Mouse (Mus musculus): ENCODE results near the gene Saysd1.
A peak's percentile ranks its signal among the peaks of the same experiment; 100 is the strongest.

The Saysd1 gene

DNA sequence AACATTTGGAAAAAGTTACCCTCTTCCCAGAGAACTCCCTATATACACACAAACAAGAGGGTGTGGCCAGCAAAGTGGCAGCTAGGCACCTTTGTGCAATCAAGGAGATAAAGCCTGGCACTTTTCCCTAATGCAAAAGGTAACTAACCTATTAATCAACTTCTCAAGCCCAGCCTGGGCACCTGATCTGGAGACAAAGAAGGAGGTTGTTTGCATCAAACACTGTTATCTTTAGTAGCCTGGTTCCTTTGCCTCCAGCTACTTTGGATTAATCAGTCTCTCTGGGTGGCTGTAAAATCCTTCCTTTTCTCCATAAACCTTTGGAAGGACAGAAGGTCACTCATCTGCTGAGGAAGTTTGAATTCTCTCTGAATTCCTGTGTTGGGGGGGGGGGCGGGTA lies 27.4 kb downstream of the Saysd1 start:
- no peak for DNase-seq (ENCODE audit: low read depth)

DNA sequence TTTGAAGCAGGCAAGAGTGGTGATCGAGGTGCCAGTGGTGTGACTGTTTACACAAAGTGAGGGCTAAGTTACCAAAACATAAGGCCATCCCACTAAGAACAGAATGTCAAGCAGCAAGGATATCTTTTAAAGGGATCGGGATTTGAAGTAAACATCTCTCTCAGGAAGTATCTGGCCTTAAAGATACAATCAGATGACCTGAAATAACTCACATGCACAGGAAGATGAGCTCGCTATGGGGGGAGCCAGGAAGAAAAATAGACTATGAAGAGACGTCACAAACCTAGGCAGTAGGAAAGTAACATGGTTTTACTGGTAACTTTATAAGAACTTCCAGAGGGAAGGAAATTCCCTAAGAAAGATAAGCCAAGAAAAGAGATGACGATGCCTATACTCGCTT lies 32.1 kb downstream of the Saysd1 start:
- no peak for DNase-seq (ENCODE audit: low read depth)

DNA sequence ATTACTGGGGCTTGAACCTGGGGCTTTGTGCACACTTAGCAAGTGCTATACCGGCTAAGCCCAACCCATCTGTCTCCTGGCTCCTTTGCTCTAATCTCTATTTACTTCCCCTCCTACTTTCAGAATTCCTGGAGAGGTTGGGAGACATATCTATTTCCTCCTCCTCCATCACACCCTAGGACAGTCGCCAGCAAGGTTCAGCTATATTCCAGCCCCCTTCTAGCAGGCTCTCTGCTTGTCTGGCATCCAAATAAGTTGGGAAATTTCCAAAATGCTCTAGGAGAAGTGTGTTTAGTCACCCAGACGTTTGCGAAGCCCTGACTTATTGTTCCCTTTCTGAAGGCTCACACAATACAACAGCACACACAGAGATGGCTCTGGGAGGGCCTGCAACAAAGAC lies 35.1 kb downstream of the Saysd1 start:
- peak; percentile 67 for DNase-seq (ENCODE audit: low read depth)

DNA sequence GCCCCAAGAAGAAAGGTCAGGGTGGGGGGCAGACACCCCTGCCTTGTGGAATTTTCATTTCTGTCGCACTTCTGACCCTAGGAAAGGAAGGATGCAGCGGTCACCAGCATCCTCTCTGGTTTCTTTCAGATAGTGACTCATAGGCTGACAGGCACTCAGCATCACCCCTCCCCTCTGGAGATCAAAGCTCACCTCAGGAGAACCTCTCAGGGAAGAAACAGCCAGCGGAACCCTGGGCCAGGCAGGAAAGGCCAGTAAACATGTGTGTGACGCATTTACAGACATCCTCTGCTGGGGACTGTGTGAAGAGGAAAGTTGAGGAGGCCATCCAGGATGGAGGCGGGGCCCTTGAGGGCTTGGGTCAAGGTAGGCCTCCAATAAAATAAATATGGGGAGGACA lies 40.3 kb downstream of the Saysd1 start:
- no peak for DNase-seq (ENCODE audit: low read depth)

DNA sequence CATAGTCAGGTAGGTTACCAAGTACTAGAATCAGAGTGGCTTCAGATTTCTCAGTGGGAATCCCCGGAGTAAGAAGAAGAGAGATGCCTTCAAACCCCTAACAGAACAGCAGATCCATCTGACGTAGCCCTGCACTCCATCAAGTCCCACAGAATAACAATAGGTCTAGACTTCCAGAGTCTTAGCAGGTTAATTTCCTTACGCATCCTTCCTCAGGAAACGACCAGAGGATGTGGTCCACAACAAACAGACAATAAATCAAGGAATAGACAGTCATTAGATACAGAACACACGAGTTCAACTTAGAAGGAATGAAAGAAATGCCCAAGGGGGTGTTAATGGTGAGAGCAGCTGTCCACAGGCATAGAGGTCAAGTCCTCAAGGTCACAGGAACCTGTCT lies 43.4 kb downstream of the Saysd1 start:
- no peak for DNase-seq (ENCODE audit: low read depth)

DNA sequence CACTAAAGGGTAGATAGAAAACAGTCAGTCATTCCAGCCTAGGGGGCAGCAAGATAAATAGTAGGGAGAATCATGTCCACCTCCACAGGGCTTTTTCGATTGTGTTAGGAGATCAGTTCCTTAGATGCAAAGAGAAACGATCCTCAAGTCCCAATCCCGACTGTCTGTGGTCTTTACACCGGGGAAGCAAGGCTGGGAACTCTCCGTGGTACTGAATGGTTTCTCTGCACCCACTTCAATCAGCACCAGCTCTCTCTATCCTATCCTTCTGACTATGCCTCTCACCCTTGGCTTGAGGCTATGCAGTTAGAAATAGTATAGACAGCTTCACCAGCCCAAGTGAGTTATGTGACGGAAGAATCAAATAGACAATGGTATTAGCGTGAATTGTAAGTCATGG lies 44.8 kb downstream of the Saysd1 start:
- DNase-seq (ENCODE audit: low read depth): peak; percentile 85

DNA sequence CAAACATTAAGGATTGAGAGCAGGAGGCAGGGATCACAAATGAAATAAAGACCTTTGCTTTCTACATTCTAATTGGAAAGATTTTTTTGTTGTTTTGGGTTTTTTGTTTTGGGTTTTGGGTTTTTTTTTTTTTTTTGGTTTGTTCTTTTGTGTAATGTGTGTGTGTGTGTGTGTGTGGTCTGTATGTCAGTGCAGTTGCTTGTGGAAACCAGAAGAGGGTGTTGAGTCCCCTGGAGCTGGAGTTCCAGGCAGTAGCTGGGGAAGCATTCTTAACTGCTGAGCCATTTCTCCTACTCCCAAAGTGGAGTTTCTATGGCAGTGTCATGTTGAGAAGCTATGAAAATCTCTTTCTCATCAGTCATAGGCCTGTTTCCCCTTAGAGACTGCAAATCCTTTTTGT lies 54.0 kb downstream of the Saysd1 start:
- DNase-seq (ENCODE audit: low read depth): peak; percentile 14

- DNase-seq (ENCODE audit: low read depth): peak; percentile 94
These were observed 55.6 kb downstream of the Saysd1 start for GRCm38 (mm10) chr14:20082536-20083325.

DNA sequence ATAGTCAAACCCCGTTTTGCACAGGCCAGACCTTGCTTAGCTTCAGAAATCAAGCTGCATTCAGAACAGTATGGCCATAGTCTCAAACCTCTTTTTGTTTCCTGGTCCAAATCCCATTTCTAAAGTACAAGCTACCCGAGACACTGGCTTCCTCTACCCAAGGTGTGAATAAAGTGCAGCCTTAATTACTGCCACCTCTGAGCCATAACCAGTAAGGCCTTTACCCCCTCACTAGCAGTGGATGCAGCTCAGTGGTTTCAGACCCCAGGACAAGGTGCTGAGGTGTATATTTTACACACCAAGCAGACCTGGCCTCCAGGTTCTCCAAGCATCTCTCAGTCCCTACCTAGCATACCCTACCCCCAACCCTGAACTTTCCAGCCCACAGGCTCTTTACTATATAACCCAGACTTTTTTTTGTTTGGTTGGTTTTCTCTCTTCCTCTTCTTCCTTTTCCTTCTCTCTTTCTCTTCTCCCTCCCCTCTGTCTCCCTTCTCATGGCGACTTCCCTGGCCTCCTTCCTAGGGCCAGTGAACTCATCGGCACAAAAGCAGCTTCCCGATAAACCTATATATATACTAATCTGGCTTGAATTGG lies 56.3 kb downstream of the Saysd1 start:
- no peak for DNase-seq (ENCODE audit: low read depth)

DNA sequence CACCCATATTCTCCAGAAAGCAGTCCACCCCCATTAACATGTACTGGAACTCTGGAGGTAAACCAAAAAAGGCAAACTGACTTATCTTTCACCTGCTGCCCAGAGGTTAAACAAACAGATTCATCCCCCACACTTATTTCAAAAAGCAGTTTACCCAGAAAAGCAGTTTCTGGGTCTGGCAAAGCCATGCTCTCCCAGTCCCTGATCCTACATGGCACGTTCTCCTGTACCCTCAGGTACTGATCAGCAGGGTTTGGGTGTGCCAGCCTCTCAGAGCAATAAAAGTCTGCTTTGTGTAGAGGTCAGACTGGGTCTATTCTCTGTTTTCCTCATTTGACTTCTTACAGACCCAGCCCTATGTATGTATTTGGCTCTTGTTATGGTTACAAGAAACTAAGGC lies 57.2 kb downstream of the Saysd1 start:
- no peak for DNase-seq (ENCODE audit: low read depth)

DNA sequence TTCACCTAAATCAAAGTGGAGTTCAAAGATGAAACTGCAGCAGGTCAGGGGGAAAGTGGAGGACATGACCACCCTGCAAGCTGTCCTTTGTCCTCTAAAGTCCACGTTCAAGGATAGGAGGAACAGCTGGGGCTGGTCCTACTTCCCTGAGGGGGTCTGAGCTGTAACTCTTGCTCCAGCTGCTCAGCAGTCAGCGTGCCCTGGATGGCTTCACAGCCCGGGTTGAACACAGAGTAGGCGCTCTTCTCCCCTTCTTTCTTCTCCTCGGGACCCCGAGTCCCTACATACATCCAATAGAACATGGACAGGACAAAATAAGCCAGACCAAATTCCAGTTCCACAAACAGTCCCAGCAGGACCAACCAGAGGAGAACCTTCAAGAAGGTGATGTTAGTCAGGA lies 61.2 kb downstream of the Saysd1 start:
- no peak for DNase-seq (ENCODE audit: low read depth)

- DNase-seq (ENCODE audit: low read depth): peak; percentile 82
These were observed 62.8 kb downstream of the Saysd1 start for GRCm38 (mm10) chr14:20075544-20075943.

DNA sequence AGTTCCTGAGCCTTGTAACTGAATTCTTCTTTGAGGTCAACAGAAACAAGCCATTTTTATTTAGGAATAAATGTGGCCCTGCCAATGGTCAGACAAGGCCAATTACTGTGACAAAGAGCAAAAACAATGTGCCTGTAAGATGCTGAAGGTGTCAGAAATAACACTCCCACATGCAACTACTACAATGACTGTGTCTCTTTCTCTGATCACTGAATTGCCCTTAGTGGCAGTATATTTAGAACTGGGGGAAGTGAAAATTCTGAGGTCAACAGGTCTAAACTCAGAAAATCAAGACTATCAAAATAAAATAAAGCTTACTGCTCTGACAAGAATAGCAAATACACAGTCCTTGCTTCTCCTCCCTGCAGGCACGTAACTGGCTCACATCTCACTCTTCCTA lies 63.6 kb downstream of the Saysd1 start:
- no peak for DNase-seq (ENCODE audit: low read depth)

DNA sequence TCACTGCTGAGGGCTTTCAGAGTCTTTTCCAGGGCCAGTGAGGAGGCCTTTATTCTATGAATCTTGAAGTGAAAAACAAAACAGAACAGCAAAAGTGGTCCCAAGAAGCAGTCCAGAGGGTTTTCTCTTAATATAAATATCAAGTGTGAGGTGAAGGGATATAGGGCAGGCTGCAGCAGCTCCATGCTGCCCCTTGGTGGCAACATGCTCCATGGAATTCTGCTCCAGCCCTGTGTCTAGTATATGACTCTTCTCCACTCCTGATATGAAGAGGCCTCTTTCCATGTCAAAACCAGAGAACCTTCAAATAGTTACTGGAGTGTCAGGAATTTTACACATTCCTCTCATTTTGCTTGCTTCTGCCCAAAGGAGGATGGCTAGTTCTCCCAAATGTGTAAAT lies 67.7 kb downstream of the Saysd1 start:
- peak; percentile 71 for DNase-seq (ENCODE audit: low read depth)

- no peak for DNase-seq (ENCODE audit: low read depth)
These were observed 70.0 kb downstream of the Saysd1 start for GRCm38 (mm10) chr14:20068365-20068764.

DNA sequence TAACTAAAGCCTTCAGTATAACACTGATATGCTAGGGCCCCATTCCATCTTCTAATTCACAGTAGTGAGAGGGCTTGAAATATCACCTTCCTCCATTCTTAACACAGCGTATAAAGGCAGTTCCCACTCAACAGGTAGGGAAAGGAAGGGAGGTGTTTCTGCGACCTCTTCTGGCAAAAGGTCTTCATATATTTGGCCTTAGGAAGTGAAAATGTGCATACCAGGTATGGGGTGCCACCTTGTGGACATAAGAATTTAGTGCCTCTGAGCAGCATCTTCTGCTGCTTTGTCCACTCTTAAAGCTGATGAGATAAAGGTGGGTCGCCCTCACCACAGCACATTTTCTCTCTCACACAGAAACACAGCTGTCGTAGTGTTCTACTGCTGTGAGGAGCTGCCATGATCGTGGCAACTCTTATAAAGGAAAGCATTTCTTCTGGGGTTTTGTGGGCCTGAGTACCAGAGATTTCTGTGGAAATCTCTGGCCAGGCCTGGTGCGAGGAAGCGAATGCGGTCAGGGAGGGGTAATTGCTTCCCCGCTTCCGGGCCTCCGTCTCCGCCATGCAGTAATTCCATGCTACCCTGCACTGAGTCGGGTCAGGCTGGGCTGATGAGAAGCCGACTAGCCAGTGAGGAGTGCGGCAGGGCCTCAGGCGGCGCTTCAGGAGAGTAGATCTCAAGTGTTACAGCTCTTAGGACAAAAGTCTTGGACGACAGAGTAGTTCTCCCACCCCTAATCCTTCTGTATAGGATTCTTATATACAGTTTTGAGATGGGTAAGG lies 70.8 kb downstream of the Saysd1 start:
- peak; percentile 86 for DNase-seq (ENCODE audit: low read depth)

DNA sequence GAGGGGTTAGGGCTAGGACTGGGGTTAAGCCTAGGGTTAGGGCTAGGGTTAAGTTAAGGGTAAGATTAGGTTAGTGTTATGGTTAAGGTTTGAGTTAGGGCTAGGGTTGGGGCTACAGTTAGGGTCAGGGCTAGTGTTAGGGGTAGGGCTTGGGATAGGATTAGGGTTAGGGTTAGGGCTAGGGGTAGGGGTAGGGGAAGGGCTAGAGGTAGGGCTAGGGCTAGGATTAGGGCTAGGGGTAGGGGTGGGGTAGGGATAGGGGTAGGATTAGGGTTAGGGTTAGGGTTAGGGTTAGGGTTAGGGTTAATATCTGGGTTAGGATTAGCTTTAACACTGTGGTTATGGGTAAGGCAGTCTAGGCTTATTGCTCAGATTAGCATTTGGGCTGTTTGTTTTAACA lies 73.6 kb downstream of the Saysd1 start:
- no peak for DNase-seq (ENCODE audit: low read depth)

GRCm38 (mm10) chr14:20048481-20048835 lies 89.9 kb downstream of the Saysd1 start:
- DNase-seq (ENCODE audit: low read depth): no peak

GRCm38 (mm10) chr14:20047814-20048480 lies 90.4 kb downstream of the Saysd1 start:
- DNase-seq (ENCODE audit: low read depth): no peak

DNA sequence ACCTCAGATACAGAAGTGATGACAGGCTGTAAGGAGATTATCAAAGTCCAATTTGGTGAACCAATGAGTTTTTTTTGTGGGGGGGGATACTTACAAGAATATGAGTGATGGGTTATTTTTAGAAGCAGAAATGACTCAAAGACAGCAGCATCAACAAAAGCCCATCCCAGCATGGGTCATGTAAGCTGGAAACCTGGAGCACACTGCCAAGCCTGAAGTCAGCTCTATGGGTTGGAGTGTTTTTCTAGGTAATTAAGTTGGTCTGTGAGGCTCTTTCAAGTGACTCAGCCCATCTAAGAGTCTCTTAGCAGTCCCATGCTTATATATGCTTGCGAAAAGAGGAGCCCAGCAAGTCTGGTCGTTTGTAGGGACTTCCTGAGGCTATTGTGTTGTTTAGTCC lies 91.0 kb downstream of the Saysd1 start:
- DNase-seq (ENCODE audit: low read depth): peak; percentile 72

GRCm38 (mm10) chr14:20044036-20044435 lies 94.3 kb downstream of the Saysd1 start:
- DNase-seq (ENCODE audit: low read depth): peak; percentile 46

GRCm38 (mm10) chr14:20041836-20042235 lies 96.5 kb downstream of the Saysd1 start:
- no peak for DNase-seq (ENCODE audit: low read depth)

GRCm38 (mm10) chr14:20040976-20041375 lies 97.4 kb downstream of the Saysd1 start:
- DNase-seq (ENCODE audit: low read depth): no peak

Measured in NIH3T3 (cell line).